Mouse (Mus musculus) intestine, embryonic 15.5 days (tissue): ENCODE data around the gene Ptch2. TPM values are rescaled to one million over a fixed set of nuclear protein-coding genes. Genes with fewer than 3 reads are reported as not detected.
A peak's percentile ranks its signal among the peaks of the same experiment; 100 is the strongest.

ENCODE experiments used
- ATAC-seq: fragments of 200-750 bp; cut with Nextera tagmentation; 2 replicates; pipeline ENCODE4 v1.8.0; 2017; ENCODE audit warnings: moderate TSS enrichment, moderate library complexity
- H3K27ac ChIP-seq: fragments of 300-500 bp; sonication (generic); 2 replicates; pipeline ENCODE4 v1.5.1; 2015; ENCODE audit warnings: mild to moderate bottlenecking, inconsistent platforms
- H3K27me3 ChIP-seq: fragments of 300-500 bp; sonication (generic); replicated peaks from 2 replicates; pipeline ENCODE4 v1.6.1; 2015; ENCODE audit warnings: inconsistent platforms
- H3K36me3 ChIP-seq: fragments of 300-500 bp; sonication (generic); 2 replicates; pipeline ENCODE4 v1.6.1; 2015; ENCODE audit warnings: inconsistent platforms
- H3K4me1 ChIP-seq: fragments of 300-500 bp; sonication (generic); replicated peaks from 2 replicates; pipeline ENCODE4 v1.6.1; 2015; ENCODE audit warnings: inconsistent platforms
- H3K4me2 ChIP-seq: fragments of 300-500 bp; sonication (generic); replicated peaks from 2 replicates; pipeline ENCODE4 v1.6.1; 2015; ENCODE audit warnings: mild to moderate bottlenecking, inconsistent platforms
- H3K4me3 ChIP-seq: fragments of 300-500 bp; sonication (generic); replicated peaks from 2 replicates; pipeline ENCODE4 v1.5.1; 2015; ENCODE audit warnings: inconsistent platforms
- H3K9ac ChIP-seq: fragments of 300-500 bp; sonication (generic); 2 replicates; pipeline ENCODE4 v1.6.1; 2015; ENCODE audit warnings: inconsistent platforms
- H3K9me3 ChIP-seq: fragments of 300-500 bp; sonication (generic); 2 replicates; pipeline ENCODE4 v1.6.1; 2016; ENCODE audit warnings: inconsistent platforms
- WGBS: fragments of 180-500 bp; shearing (Covaris S2); methylation state at CpG from one replicate; pipeline ENCODE4 v1.1.7; 2015; 5-methylcytosine and 5-hydroxymethylcytosine counted together
- polyA plus RNA-seq: library from polyadenylated mRNA; unstranded; fragments of >200 nt; fragmentation: Nextera tagmentation; extraction: Ambion mirVana; gene quantifications from 2 replicates; pipeline ENCODE4 v1.2.1, GENCODE M21; 2015

Ptch2 gene
- polyA plus RNA-seq, 1 experiment from 2014 or later = 5.9 TPM

DNA sequence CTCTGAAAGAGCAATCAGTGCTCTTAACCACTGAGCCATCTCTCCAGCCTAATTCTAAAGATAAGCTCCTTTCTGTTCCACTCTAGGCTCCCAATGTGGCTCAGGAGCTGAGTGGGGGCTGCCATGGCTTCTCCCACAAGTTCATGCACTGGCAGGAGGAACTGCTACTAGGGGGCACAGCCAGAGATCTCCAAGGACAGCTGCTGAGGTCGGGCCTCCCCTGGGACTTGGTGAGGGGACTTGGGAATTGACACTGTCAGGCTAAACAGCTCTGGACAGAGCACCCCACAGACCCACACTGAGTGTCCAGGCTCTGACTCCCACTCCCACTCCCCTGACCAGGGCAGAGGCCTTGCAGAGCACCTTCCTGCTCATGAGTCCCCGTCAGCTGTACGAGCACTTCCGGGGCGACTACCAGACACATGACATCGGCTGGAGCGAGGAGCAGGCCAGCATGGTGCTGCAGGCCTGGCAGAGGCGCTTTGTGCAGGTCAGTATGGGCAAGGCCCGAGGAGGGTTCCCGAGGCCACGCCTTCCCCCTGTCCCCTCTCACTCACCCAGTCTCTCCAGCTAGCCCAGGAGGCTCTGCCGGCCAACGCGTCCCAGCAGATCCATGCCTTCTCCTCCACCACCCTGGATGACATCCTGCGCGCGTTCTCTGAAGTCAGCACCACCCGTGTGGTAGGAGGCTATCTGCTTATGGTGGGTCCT is 12.1 kb downstream of the Ptch2 start:
- Histone ChIP-seq H3K9me3 (no peaks in the 10 kb centered on the region), H3K9ac (no peak overlapping the region), H3K36me3 (no peaks in the 10 kb centered on the region), H3K4me2 (no peak overlapping the region), H3K27me3 (no peaks in the 10 kb centered on the region), H3K4me3 (no peak overlapping the region), H3K4me1 (no peaks in the 10 kb centered on the region), H3K27ac (no peak overlapping the region)
- no peak for ATAC-seq
- WGBS = 89% methylated on average over 18 of the region's 18 CpGs

- H3K36me3 ChIP-seq = no peaks in the 10 kb centered on the region
- H3K4me3 ChIP-seq = no peak overlapping the region
- H3K9me3 ChIP-seq = no peaks in the 10 kb centered on the region
- H3K9ac ChIP-seq = no peak overlapping the region
- H3K27me3 ChIP-seq = no peaks in the 10 kb centered on the region
- WGBS = 90% methylated on average over 6 of the region's 6 CpGs
- no peak for ATAC-seq
- no peak overlapping the region for H3K4me2 ChIP-seq
- H3K27ac ChIP-seq = no peak overlapping the region
- no peaks in the 10 kb centered on the region for H3K4me1 ChIP-seq
Observed at GRCm38 (mm10) chr4:117108524-117108849, 12.6 kb downstream of the Ptch2 start.

DNA sequence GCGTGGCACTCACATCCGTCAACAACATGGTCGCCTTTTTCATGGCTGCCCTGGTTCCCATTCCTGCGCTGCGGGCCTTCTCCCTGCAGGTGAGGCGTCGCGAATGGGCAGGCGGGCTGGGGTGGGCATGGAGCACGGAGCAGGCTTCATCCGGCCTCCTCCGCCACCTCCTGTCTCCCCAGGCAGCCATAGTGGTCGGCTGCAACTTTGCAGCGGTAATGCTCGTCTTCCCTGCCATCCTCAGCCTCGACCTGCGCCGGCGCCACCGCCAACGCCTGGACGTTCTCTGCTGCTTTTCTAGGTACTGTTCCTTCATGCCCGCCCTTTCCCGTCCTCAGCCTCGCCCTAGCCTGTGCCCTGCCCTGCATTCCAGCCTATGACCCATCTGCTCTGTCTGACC is 13.5 kb downstream of the Ptch2 start:
- Histone ChIP-seq H3K27ac (no peak overlapping the region), H3K9me3 (no peaks in the 10 kb centered on the region), H3K9ac (no peak overlapping the region), H3K36me3 (no peaks in the 10 kb centered on the region), H3K4me2 (no peak overlapping the region), H3K4me1 (no peaks in the 10 kb centered on the region), H3K27me3 (no peaks in the 10 kb centered on the region), H3K4me3 (no peak overlapping the region)
- ATAC-seq = no peak
- 91% methylated on average over 25 of the region's 25 CpGs for WGBS

GRCm38 (mm10) chr4:117110249-117110648 is 14.4 kb downstream of the Ptch2 start:
- Histone ChIP-seq H3K4me3 (no peak overlapping the region), H3K9me3 (no peaks in the 10 kb centered on the region), H3K36me3 (no peaks in the 10 kb centered on the region), H3K27me3 (no peaks in the 10 kb centered on the region), H3K9ac (no peak overlapping the region), H3K4me2 (no peak overlapping the region), H3K27ac (no peak overlapping the region), H3K4me1 (no peaks in the 10 kb centered on the region)
- no peak for ATAC-seq
- WGBS = 93% methylated on average over 13 of the region's 13 CpGs

DNA sequence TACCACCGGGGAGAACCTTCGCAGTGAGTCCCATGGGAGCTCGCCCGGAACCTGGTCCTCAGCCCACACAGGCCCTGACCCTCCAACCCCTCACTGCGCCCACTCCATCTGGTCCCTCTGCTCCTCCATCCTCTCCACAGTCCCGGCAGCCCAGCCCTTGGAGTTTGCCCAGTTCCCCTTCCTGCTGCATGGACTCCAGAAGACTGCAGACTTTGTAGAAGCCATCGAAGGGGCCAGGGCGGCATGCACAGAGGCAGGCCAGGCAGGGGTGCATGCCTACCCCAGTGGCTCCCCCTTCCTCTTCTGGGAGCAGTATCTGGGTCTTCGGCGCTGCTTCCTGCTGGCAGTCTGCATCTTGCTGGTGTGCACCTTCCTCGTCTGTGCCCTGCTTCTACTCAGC is 15.1 kb downstream of the Ptch2 start:
- Histone ChIP-seq H3K27me3 (no peaks in the 10 kb centered on the region), H3K9ac (no peak overlapping the region), H3K9me3 (no peaks in the 10 kb centered on the region), H3K27ac (no peak overlapping the region), H3K4me3 (no peak overlapping the region), H3K36me3 (no peaks in the 10 kb centered on the region), H3K4me2 (no peak overlapping the region), H3K4me1 (no peaks in the 10 kb centered on the region)
- WGBS = 92% methylated on average over 11 of the region's 11 CpGs
- ATAC-seq = no peak

DNA sequence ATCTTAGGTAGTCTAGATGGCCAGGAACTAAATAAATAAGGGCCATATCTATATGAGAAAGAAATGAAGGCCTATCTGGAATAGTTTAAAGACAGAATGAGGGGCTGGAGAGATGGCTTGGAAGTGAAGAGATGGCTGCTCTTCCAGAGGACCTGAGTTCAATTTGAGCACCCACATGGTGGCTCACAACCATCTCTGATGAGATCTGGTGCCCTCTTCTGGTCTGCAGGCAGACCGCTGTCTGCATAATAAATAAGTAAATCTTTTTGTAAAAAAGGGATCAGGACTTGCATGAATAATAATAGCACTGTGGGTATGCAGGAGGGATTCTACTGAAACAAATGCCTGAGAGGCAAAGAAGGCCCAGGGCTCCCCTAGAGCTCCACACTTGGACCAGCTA is 17.4 kb downstream of the Ptch2 start:
- Histone ChIP-seq H3K27ac (no peak overlapping the region), H3K4me1 (no peaks in the 10 kb centered on the region), H3K36me3 (no peaks in the 10 kb centered on the region), H3K9me3 (no peaks in the 10 kb centered on the region), H3K4me2 (no peak overlapping the region), H3K27me3 (no peaks in the 10 kb centered on the region), H3K4me3 (no peak overlapping the region), H3K9ac (no peak overlapping the region)
- 94% methylated on average over 1 of the region's 1 CpGs for WGBS
- ATAC-seq = no peak

GRCm38 (mm10) chr4:117115592-117115991 is 19.7 kb downstream of the Ptch2 start:
- WGBS = 84% methylated on average over 5 of the region's 5 CpGs
- H3K9me3 ChIP-seq = no peaks in the 10 kb centered on the region
- no peak overlapping the region for H3K4me2 ChIP-seq
- no peak overlapping the region for H3K9ac ChIP-seq
- no peak overlapping the region for H3K27ac ChIP-seq
- H3K36me3 ChIP-seq = no peaks in the 10 kb centered on the region
- H3K4me3 ChIP-seq = no peak overlapping the region
- ATAC-seq = no peak
- no peaks in the 10 kb centered on the region for H3K27me3 ChIP-seq
- H3K4me1 ChIP-seq = no peaks in the 10 kb centered on the region

GRCm38 (mm10) chr4:117117931-117118330 is 22.1 kb downstream of the Ptch2 start:
- H3K4me2 ChIP-seq = no peak overlapping the region
- H3K9me3 ChIP-seq = no peaks in the 10 kb centered on the region
- H3K36me3 ChIP-seq = no peaks in the 10 kb centered on the region
- WGBS = 92% methylated on average over 7 of the region's 7 CpGs
- no peak overlapping the region for H3K4me3 ChIP-seq
- H3K27ac ChIP-seq = no peak overlapping the region
- H3K4me1 ChIP-seq = peaks cover 8% of the 10 kb centered on the region; the same call in 1 of the 2 replicates
- ATAC-seq = no peak
- no peaks in the 10 kb centered on the region for H3K27me3 ChIP-seq
- no peak overlapping the region for H3K9ac ChIP-seq

GRCm38 (mm10) chr4:117119636-117120035 is 23.8 kb downstream of the Ptch2 start:
- Histone ChIP-seq H3K4me3 (peak overlapping the region; percentile 69), H3K9me3 (no peaks in the 10 kb centered on the region), H3K27ac (peak overlapping the region; percentile 86), H3K27me3 (no peaks in the 10 kb centered on the region), H3K4me1 (peaks cover 12% of the 10 kb centered on the region), H3K4me2 (peak overlapping the region; percentile 100), H3K9ac (peak overlapping the region; percentile 54), H3K36me3 (no peaks in the 10 kb centered on the region)
- no peak for ATAC-seq
- WGBS = 78% methylated on average over 5 of the region's 5 CpGs

GRCm38 (mm10) chr4:117120052-117120444 is 24.2 kb downstream of the Ptch2 start:
- WGBS = 4% methylated on average over 10 of the region's 10 CpGs

DNA sequence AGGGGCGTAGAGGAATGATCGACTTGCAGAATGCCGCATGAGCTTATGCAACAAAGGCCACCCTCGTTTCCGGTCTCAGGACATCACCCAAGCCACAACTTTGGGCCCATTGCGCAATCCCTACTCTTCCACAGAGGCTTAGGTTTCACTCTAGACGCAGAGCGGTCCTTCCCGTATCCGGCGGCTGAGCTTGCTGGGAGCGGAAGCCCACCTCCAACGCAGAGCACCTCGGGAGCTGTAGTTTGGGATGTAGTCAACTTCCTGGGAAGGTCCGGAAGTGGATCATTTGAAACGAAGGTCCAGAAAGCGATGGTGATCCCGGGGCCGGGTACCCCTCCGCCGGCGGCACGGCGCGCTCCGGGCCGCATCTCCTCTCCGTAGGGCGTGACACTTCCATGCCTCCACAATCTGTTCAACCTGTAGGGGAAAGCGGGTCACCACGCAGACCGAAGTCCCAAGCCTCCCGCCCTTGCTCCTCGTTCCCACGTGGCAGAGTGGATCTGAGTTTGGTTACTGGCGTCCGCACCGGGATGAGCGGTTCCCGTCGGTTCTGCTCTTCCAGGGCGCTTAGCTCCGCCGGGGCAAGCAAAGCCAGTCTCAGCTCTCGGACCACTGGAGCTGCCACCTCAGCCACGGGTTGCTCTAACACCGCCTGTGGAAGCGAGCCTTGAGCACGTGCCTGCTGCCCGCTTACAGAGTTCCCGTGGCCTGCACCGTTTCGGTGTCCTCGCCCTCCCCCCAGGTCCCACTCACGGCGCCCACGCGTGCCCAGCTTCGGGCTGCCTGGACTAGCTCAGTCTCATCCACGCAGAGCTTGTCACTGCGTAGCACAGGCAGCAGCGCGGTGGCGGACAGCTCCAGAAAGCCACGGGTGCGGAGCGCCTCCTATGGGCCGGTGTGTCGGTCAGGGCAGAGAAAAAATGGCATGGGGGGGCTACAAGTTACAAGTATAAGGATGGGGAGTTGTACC is 24.9 kb downstream of the Ptch2 start:
- Histone ChIP-seq H3K4me1 (peaks cover 23% of the 10 kb centered on the region), H3K9me3 (no peaks in the 10 kb centered on the region), H3K27me3 (no peaks in the 10 kb centered on the region), H3K4me2 (peak overlapping the region; percentile 100), H3K27ac (peak overlapping the region; percentile 86), H3K4me3 (peak overlapping the region; percentile 69), H3K9ac (peak overlapping the region; percentile 75), H3K36me3 (no peaks in the 10 kb centered on the region)
- ATAC-seq = peak; percentile 96
- under 1% methylated on average over 69 of the region's 69 CpGs for WGBS

More at GRCm38 (mm10) chr4:117120052-117120444, 24.2 kb downstream of the Ptch2 start:
- H3K4me2 ChIP-seq = peak overlapping the region; percentile 100
- peak overlapping the region; percentile 69 for H3K4me3 ChIP-seq
- H3K27ac ChIP-seq = peak overlapping the region; percentile 86
- H3K27me3 ChIP-seq = no peaks in the 10 kb centered on the region
- peaks cover 16% of the 10 kb centered on the region for H3K4me1 ChIP-seq
- H3K9me3 ChIP-seq = no peaks in the 10 kb centered on the region
- peak; percentile 29; the same call in 1 of the 2 replicates for ATAC-seq
- no peaks in the 10 kb centered on the region for H3K36me3 ChIP-seq
- peak overlapping the region; percentile 54 for H3K9ac ChIP-seq

DNA sequence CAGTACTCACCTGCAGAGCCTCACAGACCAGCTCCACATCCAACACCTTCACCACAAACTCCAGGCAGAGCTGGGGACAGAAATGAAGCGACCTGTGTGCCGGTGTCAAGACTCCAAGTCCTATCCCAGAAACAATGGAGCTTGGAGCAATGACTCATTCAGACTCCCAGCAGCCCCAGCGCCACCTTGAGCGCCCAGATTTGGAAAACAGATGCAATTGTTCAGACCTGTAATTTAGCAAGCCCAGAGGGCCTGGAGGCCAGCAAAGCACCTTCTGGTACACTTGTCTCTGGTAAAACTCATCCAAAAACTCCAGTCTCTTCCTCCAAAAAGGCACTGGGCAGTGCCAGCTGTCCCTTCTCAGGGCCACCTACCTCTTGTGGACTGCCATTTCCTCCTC is 26.3 kb downstream of the Ptch2 start:
- Histone ChIP-seq H3K9me3 (no peaks in the 10 kb centered on the region), H3K27me3 (no peaks in the 10 kb centered on the region), H3K4me2 (no peak overlapping the region), H3K9ac (no peak overlapping the region), H3K36me3 (no peaks in the 10 kb centered on the region), H3K4me3 (no peak overlapping the region), H3K27ac (no peak overlapping the region), H3K4me1 (peaks cover 32% of the 10 kb centered on the region)
- ATAC-seq = no peak
- WGBS = 84% methylated on average over 4 of the region's 4 CpGs
